Mouse (Mus musculus) CH12.LX (cell line): ENCODE measurements at regions not wholly inside any gene's neighbourhood (a gene's known extent, or its start where the extent isn't known, plus 50 kb on each side); places are given as distances from the start of the nearest gene placed in this dataset.

ENCODE experiments used
- CTCF ChIP-seq, 2 experiments: IDR thresholded peaks in 1 of 2; conservative IDR thresholded peaks in 1 of 2; 2 replicates each; pipeline ENCODE4 v1.5.1; 2011 to 2012; ENCODE audit warnings: low read depth in 2 of 2, low read length in 2 of 2, improper control_type of control experiment in 1 of 2, inconsistent platforms in 1 of 2, mild to moderate bottlenecking in 1 of 2, moderate library complexity in 1 of 2
- JUN ChIP-seq: IDR thresholded peaks from 2 replicates; pipeline ENCODE4 v1.6.1; 2011; ENCODE audit warnings: low read depth, mild to moderate bottlenecking, low read length, improper control_type of control experiment, moderate library complexity; ENCODE audit not compliant: insufficient read depth

DNA sequence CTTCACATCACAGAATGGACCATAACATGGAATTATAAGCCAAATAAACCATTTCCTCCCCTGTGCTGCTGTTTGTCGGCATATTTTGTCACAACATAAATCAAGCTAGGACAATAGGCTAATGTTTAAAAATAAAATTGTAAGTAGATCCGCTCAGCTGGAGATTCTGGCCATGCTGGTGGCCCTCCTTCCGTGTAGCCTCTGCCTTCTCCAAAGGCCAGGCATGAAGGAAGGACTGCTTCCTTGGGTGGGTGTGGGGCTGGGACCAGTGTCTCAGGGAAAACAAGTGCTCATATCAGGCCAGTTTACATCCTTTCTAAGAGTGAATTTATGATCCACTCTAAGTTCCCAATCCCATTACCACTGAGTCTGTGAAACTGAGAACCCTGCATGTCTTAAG is 206.3 kb upstream of the Ppp2r2d start:
- TF ChIP-seq CTCF (conservative IDR thresholded peaks at IDR 0.05 in 1 of 2, IDR thresholded peaks at IDR 0.05 in 1 of 2; ENCODE audit: low read depth in 2 of 2, low read length in 2 of 2) (no peak), JUN (no peak)
